Mouse (Mus musculus) midbrain, embryonic 10.5 days (tissue): ENCODE measurements around the gene Phlpp2. TPM values are rescaled to one million over a fixed set of nuclear protein-coding genes. Genes with fewer than 3 reads are reported as not detected.
"Not testable (repeated sequence)": the region's sequence is repeated elsewhere in the genome, so short reads cannot be mapped to it uniquely, and the experiment has no call there.

Source experiments
- DNase-seq: peaks from one replicate; pipeline ENCODE4 v3.0.0-alpha.2; 2017; ENCODE audit warnings: low spot score
- H3K27ac ChIP-seq: fragments of 300-500 bp; sonication (generic); replicated peaks from 2 replicates; pipeline ENCODE4 v1.5.1; 2016; ENCODE audit warnings: mild to moderate bottlenecking
- H3K27me3 ChIP-seq: fragments of 300-500 bp; sonication (generic); 2 replicates; pipeline ENCODE4 v1.6.1; 2016; ENCODE audit warnings: low read depth, mild to moderate bottlenecking; ENCODE audit not compliant: poor library complexity, severe bottlenecking
- H3K36me3 ChIP-seq: fragments of 300-500 bp; sonication (generic); 2 replicates; pipeline ENCODE4 v1.6.1; 2016; ENCODE audit warnings: mild to moderate bottlenecking, moderate library complexity
- H3K4me1 ChIP-seq: fragments of 300-500 bp; sonication (generic); 2 replicates; pipeline ENCODE4 v1.6.1; 2016
- H3K4me3 ChIP-seq: fragments of 300-500 bp; sonication (generic); 2 replicates; pipeline ENCODE4 v1.5.1; 2016; ENCODE audit warnings: mild to moderate bottlenecking, moderate library complexity
- H3K9me3 ChIP-seq: fragments of 300-500 bp; sonication (generic); replicated peaks from 2 replicates; pipeline ENCODE4 v1.6.1; 2016; ENCODE audit warnings: mild to moderate bottlenecking
- WGBS: fragments of 180-500 bp; shearing (Covaris S2); methylation state at CpG from one replicate; pipeline ENCODE4 v1.1.7; 2016; 5-methylcytosine and 5-hydroxymethylcytosine counted together
- polyA plus RNA-seq: library from polyadenylated mRNA; unstranded; fragments of >200 nt; fragmentation: Nextera tagmentation; extraction: Ambion mirVana; gene quantifications from 2 replicates; pipeline ENCODE4 v1.2.1, GENCODE M21; 2016

Gene Phlpp2
- polyA plus RNA-seq, 1 experiment from 2014 or later = 2.4 TPM

GRCm38 (mm10) chr8:109868680-109869361, 479 bp downstream of the Phlpp2 start:
- peaks cover 26% of the 10 kb centered on the region for H3K4me1 ChIP-seq
- no peaks in the 10 kb centered on the region for H3K9me3 ChIP-seq
- no peaks in the 10 kb centered on the region for H3K27me3 ChIP-seq
- under 1% methylated on average over 68 of the region's 78 CpGs for WGBS
- peak overlapping the region; percentile 97 for H3K4me3 ChIP-seq
- peaks cover 34% of the 10 kb centered on the region for H3K36me3 ChIP-seq
- peak overlapping the region; percentile 97 for H3K27ac ChIP-seq
- DNase-seq = peak; percentile 76

GRCm38 (mm10) chr8:109871056-109871455, 2.7 kb downstream of the Phlpp2 start:
- Histone ChIP-seq H3K9me3 (no peaks in the 10 kb centered on the region), H3K4me1 (peaks cover 26% of the 10 kb centered on the region), H3K4me3 (no peak overlapping the region), H3K27me3 (no peaks in the 10 kb centered on the region), H3K27ac (no peak overlapping the region), H3K36me3 (peaks cover 29% of the 10 kb centered on the region)
- no peak for DNase-seq
- 91% methylated on average over 1 of the region's 1 CpGs for WGBS

GRCm38 (mm10) chr8:109873800-109874199, 5.5 kb downstream of the Phlpp2 start:
- DNase-seq, H3K27ac ChIP-seq, H3K9me3 ChIP-seq, H3K4me3 ChIP-seq, H3K27me3 ChIP-seq: not testable (repeated sequence)
- peaks cover 55% of the 10 kb centered on the region for H3K36me3 ChIP-seq
- H3K4me1 ChIP-seq = peaks cover 18% of the 10 kb centered on the region
- WGBS = 90% methylated on average over 3 of the region's 3 CpGs

- WGBS = 95% methylated on average over 5 of the region's 5 CpGs
- H3K4me1 ChIP-seq = no peaks in the 10 kb centered on the region
These were observed 11.8 kb downstream of the Phlpp2 start for GRCm38 (mm10) chr8:109880012-109880662.

GRCm38 (mm10) chr8:109885294-109885693, 17.0 kb downstream of the Phlpp2 start:
- no peaks in the 10 kb centered on the region for H3K4me1 ChIP-seq
- peaks cover 72% of the 10 kb centered on the region for H3K36me3 ChIP-seq
- H3K9me3 ChIP-seq = no peaks in the 10 kb centered on the region
- no peak overlapping the region for H3K27ac ChIP-seq
- H3K4me3 ChIP-seq = no peak overlapping the region
- DNase-seq = no peak
- H3K27me3 ChIP-seq = no peaks in the 10 kb centered on the region

More at GRCm38 (mm10) chr8:109880012-109880662, 11.8 kb downstream of the Phlpp2 start:
- no peak overlapping the region for H3K4me3 ChIP-seq
- peaks cover 69% of the 10 kb centered on the region for H3K36me3 ChIP-seq
- DNase-seq = no peak
- H3K27me3 ChIP-seq = no peaks in the 10 kb centered on the region
- H3K9me3 ChIP-seq = no peaks in the 10 kb centered on the region
- H3K27ac ChIP-seq = no peak overlapping the region

GRCm38 (mm10) chr8:109889211-109889610, 20.9 kb downstream of the Phlpp2 start:
- 97% methylated on average over 1 of the region's 1 CpGs for WGBS
- H3K36me3 ChIP-seq = peaks cover 68% of the 10 kb centered on the region

GRCm38 (mm10) chr8:109890794-109891585, 22.6 kb downstream of the Phlpp2 start:
- H3K9me3 ChIP-seq = no peaks in the 10 kb centered on the region
- H3K4me1 ChIP-seq = no peaks in the 10 kb centered on the region
- peaks cover 65% of the 10 kb centered on the region for H3K36me3 ChIP-seq
- WGBS = 96% methylated on average over 3 of the region's 3 CpGs
- H3K4me3 ChIP-seq = no peak overlapping the region
- no peak overlapping the region for H3K27ac ChIP-seq
- no peak for DNase-seq
- H3K27me3 ChIP-seq = no peaks in the 10 kb centered on the region

More at GRCm38 (mm10) chr8:109889211-109889610, 20.9 kb downstream of the Phlpp2 start:
- H3K4me1 ChIP-seq = no peaks in the 10 kb centered on the region
- no peak overlapping the region for H3K4me3 ChIP-seq
- DNase-seq = no peak
- no peaks in the 10 kb centered on the region for H3K9me3 ChIP-seq
- H3K27me3 ChIP-seq = no peaks in the 10 kb centered on the region
- no peak overlapping the region for H3K27ac ChIP-seq

- no peaks in the 10 kb centered on the region for H3K4me1 ChIP-seq
- no peaks in the 10 kb centered on the region for H3K9me3 ChIP-seq
- no peaks in the 10 kb centered on the region for H3K27me3 ChIP-seq
- no peak for DNase-seq
- H3K27ac ChIP-seq = no peak overlapping the region
- peaks cover 44% of the 10 kb centered on the region for H3K36me3 ChIP-seq
- 94% methylated on average over 1 of the region's 1 CpGs for WGBS
- H3K4me3 ChIP-seq = no peak overlapping the region
These were observed 26.3 kb downstream of the Phlpp2 start for GRCm38 (mm10) chr8:109894636-109895035.

- peaks cover 37% of the 10 kb centered on the region for H3K36me3 ChIP-seq
- no peaks in the 10 kb centered on the region for H3K27me3 ChIP-seq
- DNase-seq = no peak
- H3K4me1 ChIP-seq = no peaks in the 10 kb centered on the region
- no peak overlapping the region for H3K4me3 ChIP-seq
- WGBS = 91% methylated on average over 12 of the region's 12 CpGs
- H3K9me3 ChIP-seq = no peaks in the 10 kb centered on the region
- H3K27ac ChIP-seq = no peak overlapping the region
These were observed 27.0 kb downstream of the Phlpp2 start for GRCm38 (mm10) chr8:109895355-109895754.

GRCm38 (mm10) chr8:109902379-109902778, 34.0 kb downstream of the Phlpp2 start:
- Histone ChIP-seq H3K4me3 (no peak overlapping the region), H3K27me3 (no peaks in the 10 kb centered on the region), H3K9me3 (no peaks in the 10 kb centered on the region), H3K27ac (no peak overlapping the region), H3K4me1 (no peaks in the 10 kb centered on the region), H3K36me3 (peaks cover 43% of the 10 kb centered on the region)
- no peak for DNase-seq

- H3K36me3 ChIP-seq = peaks cover 59% of the 10 kb centered on the region
- H3K4me3 ChIP-seq = no peak overlapping the region
- no peak for DNase-seq
- H3K27ac ChIP-seq = no peak overlapping the region
- H3K27me3 ChIP-seq = no peaks in the 10 kb centered on the region
- no peaks in the 10 kb centered on the region for H3K9me3 ChIP-seq
- 88% methylated on average over 10 of the region's 10 CpGs for WGBS
- H3K4me1 ChIP-seq = no peaks in the 10 kb centered on the region
These were observed 35.6 kb downstream of the Phlpp2 start for GRCm38 (mm10) chr8:109903909-109904469.

- Histone ChIP-seq H3K4me3 (no peak overlapping the region), H3K27ac (no peak overlapping the region), H3K36me3 (peaks cover 67% of the 10 kb centered on the region), H3K4me1 (no peaks in the 10 kb centered on the region), H3K9me3 (no peaks in the 10 kb centered on the region), H3K27me3 (no peaks in the 10 kb centered on the region)
- WGBS = 91% methylated on average over 1 of the region's 1 CpGs
- DNase-seq = no peak
These were observed 36.8 kb downstream of the Phlpp2 start for GRCm38 (mm10) chr8:109904928-109905668.
